Comparison of ENCODE assay signal across 12 mouse cellular contexts in the genomic region with DNA sequence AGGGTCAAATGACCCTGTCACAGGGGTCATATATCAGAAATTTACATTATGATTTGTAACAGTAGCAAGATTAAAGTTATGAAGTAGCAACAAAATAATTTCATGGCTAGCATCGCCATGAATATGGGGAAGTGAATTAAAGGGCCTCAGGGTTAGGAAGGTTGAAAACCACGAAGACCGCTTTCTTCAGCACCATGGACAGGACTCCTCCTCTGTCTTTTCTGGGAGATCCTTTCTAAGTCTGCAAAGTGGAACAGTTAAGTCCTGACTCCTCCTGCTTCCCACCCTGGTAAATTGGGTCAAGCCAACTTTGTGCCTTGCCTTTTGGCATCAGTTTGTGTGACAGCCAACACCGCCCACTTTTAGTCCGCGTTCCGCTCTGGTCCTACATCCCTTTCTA.
DNase-seq lines count a peak whose midpoint lies in the region; ATAC-seq lines count a peak whose summit lies in the region.
"Had no signal": no experiment of that assay in that cellular context is flagged by ENCODE, and none has a peak within 500 bp of the region (broad histone marks: within the 10 kb centered on the region; RNA-seq: fewer than 3 reads in every experiment).

No protein-coding gene starts in this region.

- peak; percentile 73 for DNase-seq in kidney, postnatal 10 days
- DNase-seq in kidney, adult 18-20 months = no peak
- DNase-seq in 416B (ENCODE audit: low read depth) = peak; percentile 2
- peak; percentile 75 for DNase-seq in R1 (ENCODE audit: low read depth, low spot score)
- DNase-seq in hindlimb bud, embryonic 11.5 days (ENCODE audit: extremely low spot score, low read depth, low spot score) = peak; percentile 50
- no peak for DNase-seq in right cerebral cortex, postnatal 25 days
- DNase-seq in layer of hippocampus, postnatal 36 days = no peak
- DNase-seq: cerebellum, adult 11 months; layer of hippocampus, adult 9-11 months; right cerebral cortex, adult 18-20 months had no signal

- ATAC-seq in cerebellum, adult (ENCODE audit: insufficient number of reproducible peaks, low FRiP score, low TSS enrichment) = no peak
- ATAC-seq: Patski had no signal

Comparison
In these comparisons a context has a peak if more than half of its experiments do, and no peak if none do; other contexts are left out.
1. DNase-seq: peak in kidney, postnatal 10 days (single experiment), 416B (single experiment), R1 (single experiment) and hindlimb bud, embryonic 11.5 days (single experiment); none in kidney, adult 18-20 months (single experiment), right cerebral cortex, postnatal 25 days (single experiment) and layer of hippocampus, postnatal 36 days (0 of 2).